Mouse (Mus musculus) thymus, postnatal 10 days (tissue): ENCODE results near the gene Hamp2.
"Not testable (repeated sequence)": the region's sequence is repeated elsewhere in the genome, so short reads cannot be mapped to it uniquely, and the experiment has no call there.

ENCODE experiments used
- DNase-seq, 2 experiments: peaks; one replicate each; pipeline ENCODE4 v3.0.0; 2021; ENCODE audit warnings: low spot score in 2 of 2

Gene Hamp2

DNA sequence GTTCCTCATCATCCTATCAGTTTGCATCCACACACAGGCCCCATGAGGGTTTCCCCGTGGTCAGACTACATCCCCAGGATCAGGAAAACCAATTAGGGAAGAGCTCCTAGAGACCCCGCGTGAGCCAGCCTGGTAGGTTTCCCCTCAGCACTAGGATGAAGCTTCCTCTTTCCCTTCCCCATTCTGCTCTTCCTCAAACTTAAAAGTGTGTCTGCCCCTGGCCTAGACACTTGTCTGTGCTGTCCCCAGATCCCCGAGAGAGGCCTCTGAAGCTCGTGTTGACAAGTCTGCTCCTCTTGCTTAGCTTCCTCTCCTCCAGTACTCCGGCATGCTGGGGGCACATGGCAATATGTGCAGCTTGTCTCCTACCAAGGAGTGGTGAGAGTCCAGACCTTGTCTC lies 29.0 kb upstream of the Hamp2 start:
- no peak for DNase-seq

- no peak for DNase-seq
These were observed 28.2 kb upstream of the Hamp2 start for GRCm38 (mm10) chr7:30952441-30953265.

DNA sequence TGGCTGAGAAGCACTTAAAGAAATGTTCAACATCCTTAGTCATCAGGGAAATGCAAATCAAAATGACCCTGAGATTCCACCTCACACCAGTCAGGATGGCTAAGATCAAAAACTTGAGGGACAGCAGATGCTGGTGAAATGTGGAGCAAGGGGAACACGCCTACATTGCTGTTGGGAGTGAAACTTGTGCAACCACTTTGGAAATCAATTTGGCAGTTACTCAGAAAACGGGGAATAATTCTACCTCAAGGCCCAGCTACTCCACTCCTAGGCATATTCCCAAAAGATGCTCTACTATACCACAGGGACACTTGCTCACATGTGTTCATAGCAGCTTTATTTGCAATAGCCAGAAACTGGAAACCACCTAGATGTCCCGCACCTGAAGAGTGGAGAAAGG lies 25.4 kb upstream of the Hamp2 start:
- not testable (repeated sequence) for DNase-seq

- DNase-seq = no peak
These were observed 21.4 kb upstream of the Hamp2 start for GRCm38 (mm10) chr7:30945876-30946275.

GRCm38 (mm10) chr7:30945466-30945865 lies 21.0 kb upstream of the Hamp2 start:
- DNase-seq = not testable (repeated sequence)

GRCm38 (mm10) chr7:30944706-30945105 lies 20.2 kb upstream of the Hamp2 start:
- DNase-seq = not testable (repeated sequence)

GRCm38 (mm10) chr7:30943909-30944635 lies 19.6 kb upstream of the Hamp2 start, which contains the start of gene Hamp:
Gene Hamp (minus strand): TSS chr7:30944032.
- DNase-seq = no peak

GRCm38 (mm10) chr7:30942365-30942764 lies 17.9 kb upstream of the Hamp2 start:
- DNase-seq = not testable (repeated sequence)

- DNase-seq = not testable (repeated sequence)
These were observed 15.6 kb upstream of the Hamp2 start for GRCm38 (mm10) chr7:30940070-30940469.

GRCm38 (mm10) chr7:30935422-30936099 lies 11.1 kb upstream of the Hamp2 start:
- not testable (repeated sequence) for DNase-seq

DNA sequence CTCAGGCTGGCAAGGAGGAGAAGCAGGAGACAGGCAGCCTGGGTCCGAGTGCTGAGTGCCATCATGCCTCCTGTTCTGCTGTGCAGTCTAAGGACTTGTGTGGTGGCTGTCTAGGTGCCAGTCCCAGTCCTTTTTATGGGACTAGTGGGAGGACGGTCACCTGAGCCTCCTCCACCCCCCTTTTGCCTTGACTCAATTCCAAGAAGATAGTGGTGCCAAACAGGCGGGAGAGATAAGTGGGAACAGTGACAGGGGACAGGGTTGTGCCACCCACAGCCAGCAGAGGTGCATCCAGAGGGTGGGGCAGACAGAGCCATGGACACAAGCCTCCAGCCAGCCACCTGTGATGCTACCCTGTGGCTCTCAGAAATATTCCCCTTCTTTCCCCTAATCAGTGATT lies 410 bp downstream of the Hamp2 start:
- no peak for DNase-seq

DNA sequence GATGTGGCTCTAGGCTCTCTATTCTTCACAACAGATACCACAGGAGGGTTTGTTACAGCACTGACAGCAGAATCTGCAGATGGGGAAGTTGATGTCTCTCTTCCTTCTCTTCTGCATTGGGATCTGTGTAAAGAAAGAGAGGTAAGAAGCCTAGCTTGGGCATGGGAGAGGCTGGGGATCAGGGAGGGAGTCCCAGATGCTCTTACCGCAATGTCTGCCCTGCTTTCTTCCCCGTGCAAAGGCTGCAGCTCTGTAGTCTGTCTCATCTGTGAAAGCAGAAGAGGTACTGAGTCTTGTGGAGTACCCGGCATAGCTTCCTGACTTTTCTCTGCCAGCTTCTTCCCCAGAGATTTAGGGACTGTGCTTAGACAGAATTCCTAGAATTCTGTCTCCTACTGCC lies 2.0 kb downstream of the Hamp2 start:
- DNase-seq = not testable (repeated sequence)

DNA sequence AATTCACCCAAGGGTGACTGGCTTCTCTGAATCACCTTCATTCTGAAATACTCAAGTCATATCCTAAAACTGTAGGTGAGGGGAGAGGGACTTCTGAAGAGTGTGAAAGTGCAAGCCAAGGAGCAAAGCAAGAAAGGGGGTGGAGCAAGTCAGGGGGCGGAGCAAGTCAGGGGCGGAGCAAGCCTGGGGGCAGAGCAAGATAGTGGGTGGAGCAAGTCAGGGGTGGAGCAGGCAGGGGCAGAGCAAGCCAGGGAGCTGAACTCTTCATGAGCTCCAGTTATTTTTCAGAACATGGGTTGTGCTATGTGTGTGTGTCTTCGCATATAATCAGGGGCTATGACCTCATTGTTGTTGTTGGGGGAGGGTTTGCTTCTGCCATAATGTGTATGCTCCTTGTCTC lies 4.3 kb downstream of the Hamp2 start:
- DNase-seq = no peak

DNA sequence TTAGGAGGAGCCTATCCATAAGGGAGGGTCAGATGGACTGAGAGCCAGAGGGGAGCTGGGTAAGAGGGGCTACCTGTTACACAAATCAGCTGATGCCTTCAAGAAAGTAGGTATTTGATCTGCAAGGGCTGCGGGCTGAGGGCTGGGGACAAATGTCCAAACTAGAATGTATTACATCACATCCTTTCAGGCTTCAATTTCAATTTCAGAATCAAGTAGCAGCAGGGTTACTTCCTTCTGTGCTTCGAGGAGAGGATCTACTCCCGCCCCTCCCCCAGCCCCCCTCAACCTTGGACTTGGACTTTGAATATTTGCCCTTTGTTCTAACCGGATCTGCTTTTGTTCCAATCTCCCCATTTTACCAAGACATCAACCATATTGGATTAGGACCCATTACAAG lies 7.3 kb downstream of the Hamp2 start:
- no peak for DNase-seq

GRCm38 (mm10) chr7:30916713-30917112 lies 7.8 kb downstream of the Hamp2 start:
- no peak for DNase-seq

- no peak for DNase-seq
These were observed 9.7 kb downstream of the Hamp2 start, which contains the start of gene Mag for GRCm38 (mm10) chr7:30914732-30915131. Gene Mag (minus strand): TSS chr7:30914873.

- DNase-seq = no peak
These were observed 14.7 kb downstream of the Hamp2 start for GRCm38 (mm10) chr7:30909773-30910172.

DNA sequence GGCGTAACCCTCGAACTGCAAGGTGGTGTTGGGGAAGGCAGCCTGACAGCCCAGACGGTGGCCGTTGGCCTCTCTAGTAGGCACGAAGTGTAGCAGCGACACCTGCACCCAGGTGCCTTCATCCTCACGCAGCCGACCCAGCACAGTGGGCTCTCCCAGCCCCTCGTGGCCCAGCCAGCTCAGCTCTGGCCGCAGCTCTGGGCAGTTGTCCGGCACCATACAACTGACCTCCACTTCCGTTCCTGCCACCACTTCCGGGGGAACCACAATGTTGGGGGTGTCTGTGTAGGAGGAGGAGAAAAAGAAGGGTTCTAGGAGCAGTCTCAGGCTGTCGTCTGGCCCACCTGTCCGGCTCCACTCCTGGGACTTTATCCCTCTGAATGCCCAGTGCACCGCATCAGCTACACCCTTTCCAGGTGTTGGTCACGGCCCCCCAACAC lies 15.5 kb downstream of the Hamp2 start:
- DNase-seq = no peak

DNA sequence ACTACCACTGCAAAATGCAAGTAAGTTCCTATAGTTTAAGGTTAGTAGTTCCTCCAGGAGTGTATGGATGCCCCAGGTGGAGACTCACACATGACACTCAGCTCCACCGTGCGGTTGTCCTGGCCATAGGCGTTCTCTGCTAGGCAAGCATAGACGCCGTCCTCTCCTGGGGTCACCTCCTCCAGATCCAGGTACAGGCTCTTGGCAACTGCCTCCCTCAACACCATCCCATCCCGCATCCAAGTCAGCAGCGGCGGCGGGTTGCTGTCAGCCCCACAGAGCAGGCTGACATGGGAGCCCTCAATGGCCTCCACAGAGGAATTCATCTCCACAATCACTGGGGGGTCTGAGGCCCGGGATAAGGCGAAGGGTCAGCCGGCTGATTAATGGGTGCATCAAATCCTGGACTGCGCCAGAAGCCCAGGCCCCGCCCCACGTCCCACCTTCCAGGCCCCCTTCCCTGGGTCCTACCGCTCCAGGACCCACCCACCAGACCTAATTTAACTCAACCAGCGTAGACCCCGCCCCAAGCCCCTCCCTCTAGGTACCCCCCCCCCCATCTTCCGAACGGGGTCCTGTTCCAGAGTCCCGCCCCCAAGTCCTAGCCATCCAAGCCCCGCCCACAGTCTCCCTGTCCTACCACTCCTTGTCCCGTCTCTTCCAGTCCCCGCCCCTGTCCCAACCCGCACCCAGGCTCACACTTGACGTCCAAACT lies 16.0 kb downstream of the Hamp2 start:
- DNase-seq = no peak

- DNase-seq = no peak
These were observed 20.4 kb downstream of the Hamp2 start for GRCm38 (mm10) chr7:30904042-30904441.

- no peak for DNase-seq
These were observed 29.3 kb downstream of the Hamp2 start for GRCm38 (mm10) chr7:30895217-30895616.

- no peak for DNase-seq
These were observed 32.0 kb downstream of the Hamp2 start for GRCm38 (mm10) chr7:30892515-30892914.
